Mouse (Mus musculus) kidney, adult 2 months (tissue): ENCODE data around the gene Poldip2. TPM values are rescaled to one million over a fixed set of nuclear protein-coding genes. Genes with fewer than 3 reads are reported as not detected.

Experiments
- DNase-seq: peaks from one replicate; pipeline ENCODE4 v3.0.0; 2021
- H3K27ac ChIP-seq: fragments of 200-500 bp; 2 replicates; pipeline ENCODE4 v1.5.1; 2012; ENCODE audit warnings: low read depth, low read length, control low read depth, inconsistent platforms; ENCODE audit not compliant: insufficient read depth
- H3K27me3 ChIP-seq: fragments of 200-500 bp; replicated peaks from 2 replicates; pipeline ENCODE4 v1.6.1; 2012; ENCODE audit warnings: mild to moderate bottlenecking, moderate library complexity, low read length, inconsistent platforms; ENCODE audit not compliant: control insufficient read depth, insufficient read depth
- H3K36me3 ChIP-seq: fragments of 200-500 bp; 2 replicates; pipeline ENCODE4 v1.6.1; 2012; ENCODE audit warnings: mild to moderate bottlenecking, moderate library complexity, low read length, inconsistent platforms; ENCODE audit not compliant: control insufficient read depth, insufficient read depth
- H3K4me1 ChIP-seq: fragments of 200-500 bp; 2 replicates; pipeline ENCODE4 v1.6.1; 2011; ENCODE audit warnings: low read length; ENCODE audit not compliant: control insufficient read depth, insufficient read depth
- H3K4me3 ChIP-seq: fragments of 200-500 bp; 2 replicates; pipeline ENCODE4 v1.5.1; 2011; ENCODE audit warnings: mild to moderate bottlenecking, low read depth, low read length, control low read depth; ENCODE audit not compliant: insufficient read depth
- CTCF ChIP-seq: fragments of 200-500 bp; conservative IDR thresholded peaks from 2 replicates; pipeline ENCODE4 v1.5.1; 2011; ENCODE audit warnings: low read depth, mild to moderate bottlenecking, control low read depth, low read length, moderate library complexity, mixed read lengths; ENCODE audit not compliant: insufficient read depth, insufficient read length
- POLR2A ChIP-seq: fragments of 200-500 bp; IDR thresholded peaks from one replicate; pipeline ENCODE4 v1.6.1; 2011; ENCODE audit warnings: low read depth, low read length, control low read depth
- WGBS: fragments of 180-500 bp; shearing (Covaris S2); methylation state at CpG from one replicate; pipeline ENCODE4 v1.1.7; 2018; 5-methylcytosine and 5-hydroxymethylcytosine counted together
- polyA plus RNA-seq: library from polyadenylated mRNA; depleted of rRNA; stranded (reverse); fragments of >200 nt; gene quantifications from 2 replicates; pipeline ENCODE4 v1.2.3, GENCODE M21; 2012

Poldip2 gene
- polyA plus RNA-seq, 1 experiment = 118 TPM

- TF ChIP-seq POLR2A = no peak
- H3K27me3 ChIP-seq = no peaks in the 10 kb centered on the region; the same call in 1 of the 2 replicates
- no peaks in the 10 kb centered on the region for H3K4me1 ChIP-seq
- no peak overlapping the region for H3K27ac ChIP-seq
- DNase-seq = peak; percentile 15
- no peak overlapping the region for H3K4me3 ChIP-seq
- no peaks in the 10 kb centered on the region for H3K36me3 ChIP-seq
- WGBS = 4% methylated on average over 6 of the region's 6 CpGs
These were observed 16.1 kb upstream of the Poldip2 start for GRCm38 (mm10) chr11:78495904-78496303.

- DNase-seq = peak; percentile 4
- peak overlapping the region; percentile 48 for H3K4me3 ChIP-seq
- WGBS = 1% methylated on average over 44 of the region's 44 CpGs
These were observed 14.9 kb upstream of the Poldip2 start for GRCm38 (mm10) chr11:78497071-78497541.

DNA sequence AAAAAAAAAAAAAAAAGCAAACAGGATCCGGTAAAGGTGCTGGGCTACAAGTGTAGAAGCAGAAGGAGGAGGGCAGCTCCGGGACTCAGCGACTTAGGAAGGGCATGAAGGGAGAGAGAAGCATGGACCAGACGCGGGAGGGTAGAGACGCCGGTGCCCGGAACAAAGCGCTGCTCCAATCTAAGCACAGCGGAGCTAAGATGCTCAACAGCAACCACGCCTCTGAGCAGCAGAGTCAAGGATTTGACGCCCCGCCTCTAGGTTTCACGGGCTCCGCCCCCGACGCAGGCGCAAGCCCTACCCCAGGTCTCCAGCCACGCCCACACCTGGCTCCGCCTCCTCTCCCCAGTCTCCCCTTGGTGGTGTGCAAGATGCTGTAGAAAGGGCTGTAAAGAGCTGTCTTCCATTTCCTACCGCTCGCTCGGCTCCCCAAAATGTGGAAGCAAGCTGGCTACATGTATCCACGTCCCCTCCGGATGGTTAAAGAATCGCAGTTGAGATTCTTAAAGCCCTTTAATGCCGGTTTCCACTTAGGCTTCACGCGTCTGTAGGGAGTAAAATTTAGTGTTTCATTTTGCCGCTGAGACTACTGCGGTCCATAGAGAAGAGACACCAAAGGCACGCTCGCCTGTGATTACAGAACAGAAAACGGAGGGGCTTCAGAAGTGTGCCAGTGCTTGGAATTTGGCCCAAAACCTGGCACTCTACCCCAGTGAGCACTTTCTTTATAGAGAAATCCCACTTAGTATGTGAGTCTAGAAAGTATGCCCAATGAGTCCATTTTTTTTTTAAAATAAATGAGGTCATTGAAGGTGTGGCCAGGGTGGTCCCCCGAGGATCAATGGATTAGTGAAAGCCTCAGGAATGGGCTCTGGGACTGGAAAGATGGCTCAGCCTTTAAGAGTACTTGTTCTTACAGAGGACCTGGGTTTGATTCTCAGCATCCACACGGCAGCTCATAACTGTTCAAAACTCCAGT, 14.2 kb upstream of the Poldip2 start, which contains the start of gene Sarm1:
Gene Sarm1 (minus strand): TSS at position 211 of the 979 bp plus-strand sequence.
- WGBS = 4% methylated on average over 36 of the region's 36 CpGs
- Histone ChIP-seq H3K36me3 (no peaks in the 10 kb centered on the region), H3K27ac (no peak within 1 kb of the TSS), H3K27me3 (no peaks in the 10 kb centered on the region; the same call in 1 of the 2 replicates), H3K4me3 (peak within 1 kb of the TSS; percentile 48), H3K4me1 (no peaks in the 10 kb centered on the region)
- peak; percentile 94 for DNase-seq
- TF ChIP-seq CTCF (no peak), POLR2A (no peak)

More at GRCm38 (mm10) chr11:78497071-78497541, 14.9 kb upstream of the Poldip2 start:
- TF ChIP-seq POLR2A (no peak), CTCF (no peak)
- Histone ChIP-seq H3K4me1 (no peaks in the 10 kb centered on the region), H3K27me3 (no peaks in the 10 kb centered on the region; the same call in 1 of the 2 replicates), H3K36me3 (no peaks in the 10 kb centered on the region), H3K27ac (no peak overlapping the region)

DNA sequence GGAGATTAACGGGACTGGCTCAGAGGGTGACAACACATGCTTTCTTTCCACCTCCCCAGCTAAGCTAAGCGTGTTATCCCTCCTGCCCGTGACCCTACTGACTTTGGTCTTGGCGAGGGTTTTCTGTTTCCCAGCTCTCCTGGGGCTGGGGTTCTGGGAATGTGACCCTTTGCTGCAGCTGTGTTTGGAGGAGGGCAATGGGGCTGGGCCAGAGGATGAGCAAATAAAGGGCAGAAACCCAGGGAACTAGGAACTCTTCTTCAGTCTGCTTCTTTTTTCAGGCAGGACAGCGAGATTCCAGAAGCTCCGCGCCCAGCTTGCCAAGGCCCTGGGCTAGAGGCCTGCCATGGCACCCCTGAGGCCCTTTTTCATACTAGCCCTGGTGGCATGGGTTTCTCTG, 13.0 kb upstream of the Poldip2 start, which contains the start of gene Vtn:
Gene Vtn (plus strand): TSS at position 88 of the 400 bp plus-strand sequence.
- no peak within 1 kb of the TSS for H3K27ac ChIP-seq
- DNase-seq = no peak
- TF ChIP-seq POLR2A (no peak), CTCF (no peak)
- H3K36me3 ChIP-seq = no peaks in the 10 kb centered on the region
- no peaks in the 10 kb centered on the region; the same call in 1 of the 2 replicates for H3K27me3 ChIP-seq
- no peaks in the 10 kb centered on the region for H3K4me1 ChIP-seq
- peak within 1 kb of the TSS; percentile 24; the same call in 1 of the 2 replicates for H3K4me3 ChIP-seq
- 58% methylated on average over 7 of the region's 7 CpGs for WGBS

DNA sequence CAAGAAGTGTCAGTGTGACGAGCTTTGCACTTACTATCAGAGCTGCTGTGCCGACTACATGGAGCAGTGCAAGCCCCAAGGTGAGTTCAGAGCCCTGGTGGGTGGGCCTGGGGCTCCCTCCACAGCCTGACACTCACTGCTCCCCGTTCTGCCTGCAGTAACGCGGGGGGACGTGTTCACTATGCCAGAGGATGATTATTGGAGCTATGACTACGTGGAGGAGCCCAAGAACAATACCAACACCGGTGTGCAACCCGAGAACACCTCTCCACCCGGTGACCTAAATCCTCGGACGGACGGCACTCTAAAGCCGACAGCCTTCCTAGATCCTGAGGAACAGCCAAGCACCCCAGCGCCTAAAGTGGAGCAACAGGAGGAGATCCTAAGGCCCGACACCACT, 12.4 kb upstream of the Poldip2 start:
- no peaks in the 10 kb centered on the region; the same call in 1 of the 2 replicates for H3K27me3 ChIP-seq
- H3K4me3 ChIP-seq = no peak overlapping the region
- WGBS = 39% methylated on average over 16 of the region's 16 CpGs

GRCm38 (mm10) chr11:78500623-78501202, 11.3 kb upstream of the Poldip2 start:
- H3K27ac ChIP-seq = no peak overlapping the region
- no peak overlapping the region for H3K4me3 ChIP-seq
- DNase-seq = no peak
- no peaks in the 10 kb centered on the region for H3K27me3 ChIP-seq
- H3K36me3 ChIP-seq = no peaks in the 10 kb centered on the region
- 81% methylated on average over 9 of the region's 9 CpGs for WGBS
- H3K4me1 ChIP-seq = no peaks in the 10 kb centered on the region
- TF ChIP-seq CTCF (no peak), POLR2A (no peak)

More for the DNA sequence above, 12.4 kb upstream of the Poldip2 start:
- Histone ChIP-seq H3K27ac (no peak overlapping the region), H3K36me3 (no peaks in the 10 kb centered on the region), H3K4me1 (no peaks in the 10 kb centered on the region)
- DNase-seq = no peak
- TF ChIP-seq POLR2A = no peak

DNA sequence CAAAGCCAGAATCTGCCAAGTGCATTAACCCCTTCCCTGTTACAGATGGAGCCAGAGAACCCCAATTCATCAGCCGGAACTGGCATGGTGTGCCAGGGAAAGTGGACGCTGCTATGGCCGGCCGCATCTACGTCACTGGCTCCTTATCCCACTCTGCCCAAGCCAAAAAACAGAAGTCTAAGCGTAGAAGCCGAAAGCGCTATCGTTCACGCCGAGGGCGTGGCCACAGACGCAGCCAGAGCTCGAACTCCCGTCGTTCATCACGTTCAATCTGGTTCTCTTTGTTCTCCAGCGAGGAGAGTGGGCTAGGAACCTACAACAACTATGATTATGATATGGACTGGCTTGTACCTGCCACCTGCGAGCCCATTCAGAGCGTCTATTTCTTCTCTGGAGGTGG, 10.5 kb upstream of the Poldip2 start:
- WGBS = 72% methylated on average over 20 of the region's 20 CpGs
- H3K4me3 ChIP-seq = no peak overlapping the region
- no peak for DNase-seq

More for the DNA sequence above, 10.5 kb upstream of the Poldip2 start:
- Histone ChIP-seq H3K27ac (no peak overlapping the region), H3K4me1 (no peaks in the 10 kb centered on the region), H3K27me3 (no peaks in the 10 kb centered on the region), H3K36me3 (no peaks in the 10 kb centered on the region)
- TF ChIP-seq POLR2A (no peak), CTCF (no peak)
